Mouse (Mus musculus) layer of hippocampus, adult 11-12 months (tissue): ENCODE results near the gene Lce3b.

ENCODE experiments used
- DNase-seq: peaks from one replicate; pipeline ENCODE4 v3.0.0; 2022; ENCODE audit warnings: low spot score

Lce3b gene

GRCm38 (mm10) chr3:92932679-92933078, at the start of gene Lce3b:
Lce3b (plus strand) TSS chr3:92932979.
- no peak for DNase-seq

GRCm38 (mm10) chr3:92894063-92894462, 38.7 kb upstream of the Lce3b start:
- DNase-seq = no peak

- no peak for DNase-seq
Measured at GRCm38 (mm10) chr3:92894489-92894888, 38.3 kb upstream of the Lce3b start.

GRCm38 (mm10) chr3:92902992-92903391, 29.8 kb upstream of the Lce3b start:
- peak; percentile 21 for DNase-seq

GRCm38 (mm10) chr3:92903640-92904039, 29.1 kb upstream of the Lce3b start:
- DNase-seq = no peak

GRCm38 (mm10) chr3:92905182-92905581, 27.6 kb upstream of the Lce3b start:
- DNase-seq = no peak

GRCm38 (mm10) chr3:92907571-92907970, 25.2 kb upstream of the Lce3b start:
- DNase-seq = peak; percentile 15

GRCm38 (mm10) chr3:92920364-92920763, 12.4 kb upstream of the Lce3b start:
- DNase-seq = peak; percentile 42

- DNase-seq = no peak
Measured at GRCm38 (mm10) chr3:92926130-92926529, 6.6 kb upstream of the Lce3b start, which contains the start of gene Lce3a. Lce3a (minus strand) TSS chr3:92926230.

- no peak for DNase-seq
Measured at GRCm38 (mm10) chr3:92944186-92944585, 11.4 kb downstream of the Lce3b start, which contains the start of gene Lce3c. Lce3c (plus strand) TSS chr3:92944486.

GRCm38 (mm10) chr3:92957090-92957489, 24.3 kb downstream of the Lce3b start, which contains the start of gene Lce3d:
Lce3d (plus strand) TSS chr3:92957390.
- DNase-seq = no peak

- DNase-seq = no peak
Measured at GRCm38 (mm10) chr3:92966761-92967160, 34.0 kb downstream of the Lce3b start, which contains the start of gene Lce3e. Lce3e (plus strand) TSS chr3:92967061.

- no peak for DNase-seq
Measured at GRCm38 (mm10) chr3:92978484-92978883, 45.7 kb downstream of the Lce3b start.
